Mouse (Mus musculus) gastrocnemius, postnatal 4 days (tissue): ENCODE measurements around the gene 1700013G24Rik. TPM values are rescaled to one million over a fixed set of nuclear protein-coding genes. Genes with fewer than 3 reads are reported as not detected.

Source experiments
- DNase-seq, 2 experiments: peaks; one replicate each; pipeline ENCODE4 v3.0.0; 2021 to 2022; ENCODE audit warnings: low spot score in 2 of 2, mixed read lengths in 2 of 2
- total RNA-seq, 2 experiments: library from RNA; stranded (reverse); gene quantifications; 2 replicates each; pipeline ENCODE4 v1.2.3; 2021

Gene 1700013G24Rik
- total RNA-seq, 2 experiments from 2014 or later, result 0.34 TPM; not detected in 1

- no peak for DNase-seq
Observed at GRCm38 (mm10) chr4:137475271-137476050, 22.4 kb downstream of the 1700013G24Rik start.

GRCm38 (mm10) chr4:137476065-137476760, 23.1 kb downstream of the 1700013G24Rik start:
- peak; percentile 65 to 89 for DNase-seq

DNA sequence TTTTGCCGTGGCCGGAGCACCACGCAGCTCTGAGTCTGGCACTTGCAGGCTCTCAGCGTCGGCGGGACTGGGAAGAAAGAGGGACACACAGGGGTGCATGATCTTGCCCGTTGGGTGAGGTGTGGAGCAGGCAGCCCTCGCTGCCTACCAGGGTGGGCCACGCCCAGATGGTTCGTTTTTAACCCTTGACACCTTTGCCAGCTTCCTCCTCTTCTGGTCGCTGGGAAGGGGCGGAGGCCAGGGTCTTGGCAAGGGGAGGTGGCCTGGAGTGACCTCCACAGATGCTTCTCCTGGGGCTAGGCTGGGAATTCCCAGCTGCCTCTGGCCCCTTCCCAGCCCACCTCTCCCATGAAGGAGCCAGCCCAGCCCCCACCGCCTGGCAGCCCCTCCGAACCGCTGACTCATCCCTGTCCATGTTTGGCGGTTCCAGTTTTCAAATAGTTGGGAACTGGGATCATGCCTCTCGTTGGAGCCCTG, 23.7 kb downstream of the 1700013G24Rik start:
- peak; percentile 82 to 88 for DNase-seq

DNA sequence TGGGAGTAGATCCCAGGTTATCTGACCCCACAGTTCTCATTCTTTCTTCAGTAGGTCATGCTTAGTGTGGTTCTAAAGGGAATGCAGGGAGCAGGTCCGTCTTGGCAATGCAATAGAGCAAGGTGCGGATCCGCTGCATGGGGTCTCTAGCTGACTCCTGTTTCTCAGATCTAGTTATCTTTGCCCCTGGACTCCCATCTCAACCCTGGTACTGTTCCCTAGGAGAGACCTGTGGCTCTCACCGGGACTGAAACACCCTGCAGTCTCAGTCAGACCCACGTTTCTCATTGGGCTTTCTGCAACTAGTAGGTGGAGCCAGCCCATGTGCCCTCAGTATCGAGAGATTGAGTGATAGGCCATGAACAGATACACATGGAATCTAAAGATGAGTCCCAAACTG, 24.5 kb downstream of the 1700013G24Rik start:
- no peak for DNase-seq

DNA sequence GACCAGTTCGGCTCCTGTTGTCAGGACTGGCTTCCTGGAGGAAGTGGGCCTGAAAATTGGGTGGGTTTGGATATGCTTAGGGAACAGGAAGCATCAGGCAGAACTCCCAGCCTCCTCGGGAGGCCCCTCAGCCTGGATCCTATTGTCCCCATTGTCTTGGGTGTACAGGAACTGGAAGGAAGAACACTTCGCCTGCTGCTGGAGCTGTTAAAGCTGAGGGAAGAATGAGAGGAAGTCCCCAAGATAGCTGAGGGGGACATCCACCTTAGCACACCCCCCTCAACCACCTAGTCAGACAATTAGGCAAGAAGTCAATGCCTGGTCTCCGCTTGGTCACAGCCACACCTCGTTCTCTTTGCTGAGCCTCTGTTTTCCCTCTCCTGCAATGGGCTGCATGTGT, 25.2 kb downstream of the 1700013G24Rik start:
- no peak for DNase-seq

DNA sequence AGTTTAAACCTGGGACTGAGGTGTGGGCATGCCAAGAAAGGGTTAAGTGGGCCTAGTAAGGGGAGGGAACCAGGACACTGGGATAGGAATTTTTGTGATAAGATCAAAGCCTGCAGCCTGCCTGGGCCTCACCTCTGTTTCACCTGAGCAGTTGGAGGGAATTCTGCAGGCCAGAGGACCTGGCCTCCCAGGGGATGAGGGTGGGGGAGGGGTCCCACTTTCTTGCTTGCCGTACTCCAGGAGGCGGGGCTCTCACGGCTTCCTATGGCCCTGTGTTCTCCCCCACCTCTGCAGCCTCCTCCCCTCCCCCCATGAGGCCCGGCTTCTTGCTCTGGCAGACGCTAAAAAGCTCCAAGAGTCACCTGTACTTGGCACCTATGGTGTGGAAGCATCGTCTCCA, 26.7 kb downstream of the 1700013G24Rik start:
- peak in 1 of 2 experiments; percentile 17 for DNase-seq

DNA sequence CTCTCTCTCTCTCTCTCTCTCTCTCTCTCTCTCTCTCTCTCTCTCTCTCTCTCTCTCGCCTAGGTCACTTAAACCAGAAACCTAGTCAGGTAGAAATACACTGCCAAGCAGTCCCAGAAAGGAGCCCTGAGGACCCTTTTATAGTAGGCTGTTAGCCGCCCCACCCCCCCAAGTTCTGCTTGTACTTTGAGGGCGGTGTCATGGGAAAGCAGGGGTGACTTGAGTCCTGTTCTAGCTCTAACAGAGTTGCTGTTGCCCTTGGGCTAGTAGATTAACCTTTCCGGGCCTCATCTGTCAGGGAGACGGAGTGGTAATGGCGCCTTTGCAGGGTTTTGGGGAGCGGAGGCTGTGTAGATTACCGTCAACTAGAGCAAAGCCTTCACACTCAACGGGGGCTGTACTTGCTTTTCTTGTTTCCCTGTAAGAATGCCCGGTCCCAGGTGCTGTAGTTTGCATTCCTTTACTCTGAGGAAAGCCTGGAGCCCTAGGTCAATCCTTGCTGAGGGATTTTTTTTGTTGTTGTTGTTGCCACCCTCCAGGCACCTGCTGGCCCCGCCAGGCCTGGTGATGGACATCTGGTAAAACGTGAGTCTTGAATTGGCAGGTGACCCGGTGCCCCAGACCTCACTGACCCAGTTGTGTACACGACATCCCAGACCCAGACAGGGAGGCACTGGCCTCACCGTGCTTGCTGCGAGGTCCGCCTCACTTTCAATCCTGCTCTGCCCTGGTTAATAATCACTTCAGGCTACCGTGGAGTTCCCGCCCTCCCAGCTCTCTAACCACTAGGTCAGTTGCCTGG, 27.3 kb downstream of the 1700013G24Rik start:
- no peak for DNase-seq

GRCm38 (mm10) chr4:137480993-137481340, 27.9 kb downstream of the 1700013G24Rik start:
- no peak for DNase-seq

- DNase-seq, result no peak
Observed at GRCm38 (mm10) chr4:137481381-137482030, 28.4 kb downstream of the 1700013G24Rik start.

DNA sequence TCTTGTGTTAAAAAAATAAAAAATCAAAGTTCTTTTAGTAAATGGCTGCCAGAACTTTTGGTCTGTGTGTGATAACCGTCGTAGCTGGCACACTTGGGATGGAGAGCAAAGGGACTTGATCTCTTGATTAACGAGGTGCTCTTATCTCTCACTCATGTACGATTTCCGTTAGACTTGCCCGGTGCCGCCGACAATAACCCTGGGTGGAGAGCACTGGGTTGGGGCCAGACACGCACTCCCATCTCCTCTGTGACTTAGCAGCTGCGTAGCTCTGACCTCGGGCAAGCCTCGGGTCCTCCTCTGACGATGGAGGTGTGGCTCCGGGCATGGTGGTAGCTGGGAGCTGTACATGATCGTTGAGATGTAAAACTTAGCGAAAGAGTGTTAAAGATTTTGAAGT, 30.8 kb downstream of the 1700013G24Rik start:
- peak in 1 of 2 experiments; percentile 22 for DNase-seq

DNA sequence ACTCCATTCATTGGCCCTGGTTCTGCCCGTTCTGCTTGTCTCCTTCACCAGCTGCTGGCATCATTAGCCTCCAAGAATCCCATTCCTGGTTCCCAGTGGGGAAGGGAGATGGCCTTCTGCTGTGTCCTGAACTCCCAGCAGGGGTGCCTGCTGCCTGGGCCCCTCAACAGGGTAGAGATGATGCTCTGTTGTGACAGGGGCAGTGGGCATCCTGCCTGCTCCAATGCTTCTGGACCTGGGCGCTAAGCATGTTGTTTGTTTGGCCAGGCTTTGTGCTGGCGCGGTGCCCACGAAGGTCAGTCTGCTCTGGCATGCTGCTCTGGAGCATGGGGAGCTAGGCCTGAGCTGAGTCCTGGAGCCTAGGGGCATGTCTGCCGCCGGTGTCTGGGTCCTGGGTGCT, 31.5 kb downstream of the 1700013G24Rik start:
- peak in 1 of 2 experiments; percentile 68 for DNase-seq

DNA sequence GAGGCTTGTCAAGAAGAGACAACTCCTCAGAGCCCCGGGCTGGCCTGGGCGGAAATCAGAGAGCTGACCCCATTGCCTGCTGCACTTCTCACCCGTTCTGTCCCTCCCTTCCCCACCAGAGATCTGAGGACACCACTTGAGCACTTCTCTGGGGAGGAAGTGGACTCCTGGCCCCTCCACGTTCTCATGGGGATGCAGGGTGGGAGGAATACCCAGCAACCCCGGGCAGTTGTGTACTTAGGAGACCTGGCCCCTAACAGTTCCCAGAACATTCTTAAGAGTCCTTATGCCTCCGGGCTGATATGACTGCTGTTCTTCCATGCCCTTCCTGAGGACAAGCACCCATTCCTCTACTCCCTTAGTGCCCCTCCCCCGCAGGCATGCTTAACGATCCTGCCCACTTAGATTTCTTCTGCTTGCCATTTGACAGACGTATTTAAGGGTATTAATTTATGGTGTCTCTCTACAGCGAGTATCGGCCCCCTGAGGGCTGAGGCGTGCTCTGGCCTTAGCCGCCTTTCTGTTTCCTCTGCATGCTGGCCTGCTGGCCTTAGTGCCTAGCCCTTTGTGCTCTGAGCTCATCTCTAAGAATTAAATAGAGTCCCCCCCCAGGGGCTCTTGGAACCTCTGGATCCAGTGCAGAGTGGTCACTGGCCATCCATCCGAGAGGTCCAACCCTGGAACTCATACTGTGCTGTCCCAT, 32.3 kb downstream of the 1700013G24Rik start:
- no peak for DNase-seq

- peak in 1 of 2 experiments; percentile 37 for DNase-seq
Observed at GRCm38 (mm10) chr4:137486081-137487014, 33.3 kb downstream of the 1700013G24Rik start.

DNA sequence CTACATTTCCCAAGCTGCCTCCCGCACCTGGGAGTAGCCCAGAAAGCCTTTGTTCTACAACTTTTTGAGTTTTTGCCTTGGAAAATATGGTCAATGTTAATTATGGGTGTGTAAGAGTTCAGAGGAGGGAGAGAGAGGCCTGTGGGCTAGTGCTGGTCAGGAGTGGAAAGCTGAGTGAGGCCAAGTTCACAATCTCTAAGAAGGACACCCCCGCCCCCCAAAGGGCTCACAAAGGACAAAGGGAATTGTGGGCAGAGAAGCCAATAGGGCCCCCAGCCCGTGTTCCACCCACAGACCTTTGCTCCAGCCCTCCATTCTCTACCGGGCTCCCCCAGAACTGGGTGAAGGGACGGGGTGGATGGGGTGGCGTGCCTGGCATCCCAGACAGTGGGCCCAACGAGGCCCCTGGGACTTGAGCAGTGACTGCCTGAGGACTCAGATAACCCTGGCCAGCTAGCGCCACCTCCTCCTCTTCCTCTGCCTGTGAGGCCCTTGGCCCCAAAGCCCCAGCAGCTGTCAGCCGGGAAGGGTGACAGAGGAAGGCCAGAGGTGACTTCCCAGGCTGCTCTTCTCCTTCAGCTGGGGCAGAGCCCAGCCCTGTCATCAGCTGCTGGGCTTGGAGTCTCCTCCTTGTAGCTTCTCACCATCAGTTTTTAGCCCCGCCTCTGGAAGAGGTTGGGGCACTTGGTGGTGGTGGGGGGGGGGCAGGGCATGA, 34.4 kb downstream of the 1700013G24Rik start:
- peak in 1 of 2 experiments; percentile 70 for DNase-seq

DNA sequence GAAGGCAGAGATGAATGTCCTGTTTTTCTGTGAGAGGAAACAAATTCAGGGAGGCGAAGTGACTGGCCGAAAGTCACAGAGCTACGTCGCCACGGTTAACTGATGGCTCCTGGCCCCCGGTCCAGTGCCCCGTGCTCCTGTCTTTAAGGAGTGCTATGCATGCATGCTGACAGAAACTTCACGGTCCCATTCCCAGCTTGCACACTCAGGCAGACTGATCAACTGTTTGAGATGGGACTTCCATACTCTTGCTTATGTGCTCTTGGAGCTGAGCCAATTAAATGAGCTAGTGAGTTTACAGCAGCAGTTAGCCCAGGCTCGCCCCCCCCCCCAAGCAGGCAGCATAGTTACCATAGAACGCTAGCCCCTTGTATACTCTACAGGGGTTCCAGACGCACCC, 35.0 kb downstream of the 1700013G24Rik start:
- peak in 1 of 2 experiments; percentile 30 for DNase-seq

DNA sequence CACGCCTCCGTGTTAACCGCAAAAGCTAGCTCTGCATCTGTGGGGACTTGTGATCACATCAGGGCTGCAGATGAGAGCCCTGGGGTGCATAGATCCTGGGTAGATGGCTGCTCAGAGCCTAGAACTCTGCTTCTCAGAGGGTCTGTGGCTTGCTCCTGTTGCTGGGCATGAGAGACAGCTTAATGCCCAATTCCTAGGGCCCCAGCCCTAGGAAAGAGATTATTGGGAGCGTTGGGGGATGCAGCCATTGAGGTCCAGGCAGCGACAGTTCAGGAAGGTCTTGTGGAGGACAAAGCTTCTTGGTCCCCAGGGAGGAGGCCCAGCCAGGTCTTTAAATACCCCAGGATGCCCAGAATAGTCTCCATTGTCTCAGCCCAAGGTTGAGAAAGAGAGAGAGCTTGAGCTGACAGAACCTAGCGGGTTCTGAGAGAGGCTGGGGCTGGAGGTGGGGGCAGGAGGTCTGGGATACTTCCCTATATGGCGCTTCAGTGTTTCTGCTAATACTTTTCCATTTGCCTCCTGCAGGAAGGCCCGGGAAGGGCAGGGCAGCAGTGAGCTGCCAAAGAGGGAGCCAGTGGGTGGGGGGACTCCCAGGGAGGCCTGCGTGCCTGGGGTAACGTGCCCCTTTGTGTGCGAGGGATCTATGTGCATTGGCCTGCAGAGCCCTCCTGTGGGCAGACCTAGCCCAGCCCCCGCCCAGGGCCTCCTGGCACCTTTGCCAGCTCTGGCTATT, 35.7 kb downstream of the 1700013G24Rik start:
- peak in 1 of 2 experiments; percentile 64 for DNase-seq

- DNase-seq, result no peak
Observed at GRCm38 (mm10) chr4:137489996-137490395, 36.9 kb downstream of the 1700013G24Rik start.

- DNase-seq, result peak in 1 of 2 experiments; percentile 27
Observed at GRCm38 (mm10) chr4:137492563-137492962, 39.5 kb downstream of the 1700013G24Rik start.
